8 mouse cellular contexts compared by ENCODE assay signal in genomic region chr5:52115821-52116317, GRCm38 (mm10).
DNase-seq lines count a peak whose midpoint lies in the region; ATAC-seq and TF ChIP-seq lines count a peak whose summit lies in the region.

No protein-coding gene starts in this region.

- no peaks in the 10 kb centered on the region for H3K9me3 ChIP-seq in intestine, postnatal 0 days (ENCODE audit: control insufficient read depth)
- H3K9me3 ChIP-seq in midbrain, embryonic 10.5 days (replicated peaks) = no peaks in the 10 kb centered on the region

- H3K27ac ChIP-seq in intestine, postnatal 0 days (ENCODE audit: low read depth, low read length) = no peak overlapping the region
- peak overlapping the region; percentile 69 for H3K27ac ChIP-seq in midbrain, embryonic 10.5 days (replicated peaks)
- no peak overlapping the region for H3K27ac ChIP-seq in small intestine, adult 2 months (ENCODE audit: insufficient read depth, low read depth, low read length)

- ATAC-seq in intestine, postnatal 0 days = peak; percentile 68

- no peak for TF ChIP-seq POLR2A in small intestine, adult 2 months (IDR thresholded peaks at IDR 0.05; ENCODE audit: low read depth, low read length)

- no peaks in the 10 kb centered on the region for H3K36me3 ChIP-seq in intestine, postnatal 0 days (ENCODE audit: control insufficient read depth, insufficient read depth)
- no peaks in the 10 kb centered on the region for H3K36me3 ChIP-seq in midbrain, embryonic 10.5 days
- no peaks in the 10 kb centered on the region for H3K36me3 ChIP-seq in small intestine, adult 2 months (ENCODE audit: control insufficient read depth, insufficient read depth, low read length)

- peak; percentile 59 to 74 for DNase-seq in urinary bladder, adult 18-20 months (ENCODE audit: low spot score in 2 of 2)
- DNase-seq in urinary bladder, postnatal 10 days (ENCODE audit: low spot score) = no peak
- peak; percentile 84 for DNase-seq in embryo, embryonic 9.5 days (ENCODE audit: extremely low spot score)
- DNase-seq in heart, adult 11 months = peak; percentile 96
- DNase-seq in left cerebral cortex, postnatal 4 days = peak; percentile 93
- peak; percentile 86 for DNase-seq in midbrain, embryonic 10.5 days (ENCODE audit: low spot score)

- WGBS in intestine, postnatal 0 days = under 1% methylated on average over 35 of the region's 53 CpGs
- 0% methylated on average over 53 of the region's 53 CpGs for WGBS in midbrain, embryonic 10.5 days
- under 1% methylated on average over 52 of the region's 53 CpGs for WGBS in small intestine, adult 2 months

- peaks cover 44% of the 10 kb centered on the region for H3K27me3 ChIP-seq in intestine, postnatal 0 days (replicated peaks; ENCODE audit: control insufficient read depth, insufficient read depth, low read length)
- peaks cover 69% of the 10 kb centered on the region for H3K27me3 ChIP-seq in midbrain, embryonic 10.5 days (ENCODE audit: low read depth, poor library complexity, severe bottlenecking)
- peaks cover 47% of the 10 kb centered on the region for H3K27me3 ChIP-seq in small intestine, adult 2 months (ENCODE audit: control insufficient read depth, insufficient read depth, low read length)

- intact Hi-C loops in left cerebral cortex, postnatal 4 days (cut with DNase I) = loop anchor here (10.0 kb wide), 1 partner anchor 409 kb away; no protein-coding TSS in a partner anchor

- peak overlapping the region; percentile 76 for H3K4me3 ChIP-seq in intestine, postnatal 0 days (ENCODE audit: low read depth, low read length)
- H3K4me3 ChIP-seq in midbrain, embryonic 10.5 days = peak overlapping the region; percentile 61
- peak overlapping the region; percentile 98 for H3K4me3 ChIP-seq in small intestine, adult 2 months (ENCODE audit: low read depth, low read length)

- H3K9ac ChIP-seq in intestine, postnatal 0 days (ENCODE audit: low read depth, low read length) = peak overlapping the region; percentile 50; the same call in 1 of the 2 replicates

- TF ChIP-seq CTCF in intestine, postnatal 0 days (IDR thresholded peaks at IDR 0.05; ENCODE audit: low read depth) = peak; percentile 76
- peak; percentile 41; the same call in 1 of the 2 replicates for TF ChIP-seq CTCF in small intestine, adult 2 months (IDR thresholded peaks at IDR 0.05; ENCODE audit: extremely low read depth, insufficient read length, insufficient replicate concordance, low read depth, low read length)

- peaks cover 8% of the 10 kb centered on the region for H3K4me1 ChIP-seq in intestine, postnatal 0 days (replicated peaks; ENCODE audit: control insufficient read depth, insufficient read depth, low read length)
- H3K4me1 ChIP-seq in midbrain, embryonic 10.5 days = peaks cover 44% of the 10 kb centered on the region
- H3K4me1 ChIP-seq in small intestine, adult 2 months (ENCODE audit: control insufficient read depth, insufficient read depth, insufficient read length, low read length) = peaks cover 24% of the 10 kb centered on the region

- H3K4me2 ChIP-seq in intestine, postnatal 0 days (replicated peaks; ENCODE audit: low read depth) = peak overlapping the region; percentile 99
